Mouse (Mus musculus): ENCODE results near the gene Slc6a1. TPM values are rescaled to one million over a fixed set of nuclear protein-coding genes. Genes with fewer than 3 reads are reported as not detected.

Gene Slc6a1
- polyA plus RNA-seq (2012; rRNA removed), result 0.04 and 0.16 TPM in 2 replicates

GRCm38 (mm10) chr6:114282469-114283277 is at the start of gene Slc6a1:
Slc6a1 (plus strand) TSS chr6:114282635.
- Histone ChIP-seq H3K4me3 (ENCODE audit: low read depth, low read length) (no peak within 1 kb of the TSS), H3K36me3 (ENCODE audit: control insufficient read depth, insufficient read depth, low read length) (no peaks in the 10 kb centered on the region), H3K27ac (ENCODE audit: insufficient read depth, low read depth, low read length) (no peak within 1 kb of the TSS), H3K4me1 (ENCODE audit: control insufficient read depth, insufficient read depth, insufficient read length, low read length) (peaks cover 3% of the 10 kb centered on the region; the same call in 1 of the 2 replicates), H3K27me3 (ENCODE audit: control insufficient read depth, insufficient read depth, low read length) (peaks cover 23% of the 10 kb centered on the region)
- WGBS, result 2% methylated on average over 50 of the region's 51 CpGs
- no peak for TF ChIP-seq CTCF (IDR thresholded peaks at IDR 0.05; ENCODE audit: extremely low read depth, insufficient read length, insufficient replicate concordance, low read depth, low read length)
- no peak for TF ChIP-seq POLR2A (IDR thresholded peaks at IDR 0.05; ENCODE audit: low read depth, low read length)

GRCm38 (mm10) chr6:114238892-114239644 is 43.4 kb upstream of the Slc6a1 start:
- H3K27me3 ChIP-seq (ENCODE audit: control insufficient read depth, insufficient read depth, low read length), result no peaks in the 10 kb centered on the region
- WGBS, result 29% methylated on average over 6 of the region's 6 CpGs
- no peak overlapping the region for H3K4me3 ChIP-seq (ENCODE audit: low read depth, low read length)
- H3K4me1 ChIP-seq (ENCODE audit: control insufficient read depth, insufficient read depth, insufficient read length, low read length), result no peaks in the 10 kb centered on the region
- H3K27ac ChIP-seq (ENCODE audit: insufficient read depth, low read depth, low read length), result no peak overlapping the region
- TF ChIP-seq CTCF (IDR thresholded peaks at IDR 0.05; ENCODE audit: extremely low read depth, insufficient read length, insufficient replicate concordance, low read depth, low read length) (no peak), POLR2A (IDR thresholded peaks at IDR 0.05; ENCODE audit: low read depth, low read length) (no peak)
- no peaks in the 10 kb centered on the region for H3K36me3 ChIP-seq (ENCODE audit: control insufficient read depth, insufficient read depth, low read length)

GRCm38 (mm10) chr6:114245665-114246064 is 36.8 kb upstream of the Slc6a1 start:
- Histone ChIP-seq H3K4me1 (ENCODE audit: control insufficient read depth, insufficient read depth, insufficient read length, low read length) (no peaks in the 10 kb centered on the region), H3K4me3 (ENCODE audit: low read depth, low read length) (no peak overlapping the region), H3K36me3 (ENCODE audit: control insufficient read depth, insufficient read depth, low read length) (no peaks in the 10 kb centered on the region), H3K27me3 (ENCODE audit: control insufficient read depth, insufficient read depth, low read length) (no peaks in the 10 kb centered on the region), H3K27ac (ENCODE audit: insufficient read depth, low read depth, low read length) (no peak overlapping the region)
- WGBS, result 72% methylated on average over 11 of the region's 11 CpGs
- TF ChIP-seq POLR2A (IDR thresholded peaks at IDR 0.05; ENCODE audit: low read depth, low read length), result no peak

- 2% methylated on average over 5 of the region's 5 CpGs for WGBS
Observed at GRCm38 (mm10) chr6:114250311-114250710, 32.1 kb upstream of the Slc6a1 start.

GRCm38 (mm10) chr6:114254927-114255326 is 27.5 kb upstream of the Slc6a1 start:
- Histone ChIP-seq H3K36me3 (ENCODE audit: control insufficient read depth, insufficient read depth, low read length) (no peaks in the 10 kb centered on the region), H3K27me3 (ENCODE audit: control insufficient read depth, insufficient read depth, low read length) (no peaks in the 10 kb centered on the region), H3K4me3 (ENCODE audit: low read depth, low read length) (no peak overlapping the region), H3K4me1 (ENCODE audit: control insufficient read depth, insufficient read depth, insufficient read length, low read length) (no peaks in the 10 kb centered on the region), H3K27ac (ENCODE audit: insufficient read depth, low read depth, low read length) (no peak overlapping the region)
- 79% methylated on average over 14 of the region's 14 CpGs for WGBS
- TF ChIP-seq CTCF (IDR thresholded peaks at IDR 0.05; ENCODE audit: extremely low read depth, insufficient read length, insufficient replicate concordance, low read depth, low read length) (no peak), POLR2A (IDR thresholded peaks at IDR 0.05; ENCODE audit: low read depth, low read length) (no peak)

More at GRCm38 (mm10) chr6:114250311-114250710, 32.1 kb upstream of the Slc6a1 start:
- no peak overlapping the region for H3K27ac ChIP-seq (ENCODE audit: insufficient read depth, low read depth, low read length)
- no peaks in the 10 kb centered on the region for H3K27me3 ChIP-seq (ENCODE audit: control insufficient read depth, insufficient read depth, low read length)
- no peak overlapping the region for H3K4me3 ChIP-seq (ENCODE audit: low read depth, low read length)
- H3K4me1 ChIP-seq (ENCODE audit: control insufficient read depth, insufficient read depth, insufficient read length, low read length), result no peaks in the 10 kb centered on the region
- H3K36me3 ChIP-seq (ENCODE audit: control insufficient read depth, insufficient read depth, low read length), result no peaks in the 10 kb centered on the region
- TF ChIP-seq POLR2A (IDR thresholded peaks at IDR 0.05; ENCODE audit: low read depth, low read length), result no peak
- TF ChIP-seq CTCF (IDR thresholded peaks at IDR 0.05; ENCODE audit: extremely low read depth, insufficient read length, insufficient replicate concordance, low read depth, low read length), result peak; percentile 92; the same call in 1 of the 2 replicates

- no peaks in the 10 kb centered on the region for H3K4me1 ChIP-seq (ENCODE audit: control insufficient read depth, insufficient read depth, insufficient read length, low read length)
- H3K4me3 ChIP-seq (ENCODE audit: low read depth, low read length), result no peak overlapping the region
- no peaks in the 10 kb centered on the region for H3K36me3 ChIP-seq (ENCODE audit: control insufficient read depth, insufficient read depth, low read length)
- no peak overlapping the region for H3K27ac ChIP-seq (ENCODE audit: insufficient read depth, low read depth, low read length)
- WGBS, result 69% methylated on average over 1 of the region's 1 CpGs
- H3K27me3 ChIP-seq (ENCODE audit: control insufficient read depth, insufficient read depth, low read length), result no peaks in the 10 kb centered on the region
- TF ChIP-seq POLR2A (IDR thresholded peaks at IDR 0.05; ENCODE audit: low read depth, low read length), result no peak
- no peak for TF ChIP-seq CTCF (IDR thresholded peaks at IDR 0.05; ENCODE audit: extremely low read depth, insufficient read length, insufficient replicate concordance, low read depth, low read length)
Observed at GRCm38 (mm10) chr6:114257762-114258361, 24.6 kb upstream of the Slc6a1 start.

Data from small intestine, adult 2 months (tissue).